Mouse (Mus musculus) spleen, postnatal 14 days (tissue): ENCODE data around the gene Rpl29.

Experiments
- DNase-seq, 2 experiments: peaks; one replicate each; pipeline ENCODE4 v3.0.0; 2021 to 2022; ENCODE audit warnings: low spot score in 2 of 2

The Rpl29 gene

GRCm38 (mm10) chr9:106417841-106418625, 11.2 kb upstream of the Rpl29 start:
- no peak for DNase-seq

- no peak for DNase-seq
Observed at GRCm38 (mm10) chr9:106420608-106421007, 8.6 kb upstream of the Rpl29 start.

GRCm38 (mm10) chr9:106421033-106421864, 8.0 kb upstream of the Rpl29 start:
- DNase-seq, result no peak

GRCm38 (mm10) chr9:106421865-106422160, 7.4 kb upstream of the Rpl29 start:
- DNase-seq, result peak; percentile 52 to 80

GRCm38 (mm10) chr9:106428719-106429220, 484 bp upstream of the Rpl29 start:
- no peak for DNase-seq

GRCm38 (mm10) chr9:106430015-106430264, 686 bp downstream of the Rpl29 start:
- no peak for DNase-seq

- DNase-seq, result no peak
Observed at GRCm38 (mm10) chr9:106433389-106433788, 4.1 kb downstream of the Rpl29 start.

GRCm38 (mm10) chr9:106436566-106436965, 7.3 kb downstream of the Rpl29 start:
- DNase-seq, result no peak

- DNase-seq, result no peak
Observed at GRCm38 (mm10) chr9:106442680-106443079, 13.4 kb downstream of the Rpl29 start.

GRCm38 (mm10) chr9:106444836-106445235, 15.6 kb downstream of the Rpl29 start:
- no peak for DNase-seq

- DNase-seq, result peak; percentile 65 to 68
Observed at GRCm38 (mm10) chr9:106447348-106447747, 18.1 kb downstream of the Rpl29 start, which contains the start of the genes Abhd14b and Abhd14a. Abhd14b (plus strand) TSS chr9:106447459. Abhd14a (minus strand) TSS chr9:106447678.

- DNase-seq, result no peak
Observed at GRCm38 (mm10) chr9:106447951-106448350, 18.7 kb downstream of the Rpl29 start.

GRCm38 (mm10) chr9:106448498-106449031, 19.3 kb downstream of the Rpl29 start:
- DNase-seq, result peak in 1 of 2 experiments; percentile 44

GRCm38 (mm10) chr9:106449947-106450346, 20.7 kb downstream of the Rpl29 start:
- DNase-seq, result no peak

GRCm38 (mm10) chr9:106450661-106451060, 21.4 kb downstream of the Rpl29 start:
- DNase-seq, result no peak

GRCm38 (mm10) chr9:106451298-106451697, 22.0 kb downstream of the Rpl29 start:
- DNase-seq, result no peak

- no peak for DNase-seq
Observed at GRCm38 (mm10) chr9:106451899-106452298, 22.6 kb downstream of the Rpl29 start.

- DNase-seq, result no peak
Observed at GRCm38 (mm10) chr9:106452351-106452750, 23.1 kb downstream of the Rpl29 start.

- no peak for DNase-seq
Observed at GRCm38 (mm10) chr9:106452821-106453220, 23.6 kb downstream of the Rpl29 start.

- DNase-seq, result no peak
Observed at GRCm38 (mm10) chr9:106453271-106454070, 24.2 kb downstream of the Rpl29 start, which contains the start of gene Pcbp4. Pcbp4 (plus strand) TSS chr9:106453291.

GRCm38 (mm10) chr9:106454071-106454761, 25.0 kb downstream of the Rpl29 start:
- no peak for DNase-seq
